Mouse (Mus musculus) retina, embryonic 14.5 days (tissue): ENCODE measurements around the gene Arsb.

Source experiments
- DNase-seq: peaks from one replicate; pipeline ENCODE4 v3.0.0-alpha.2; 2015; ENCODE audit warnings: low spot score

Gene Arsb

GRCm38 (mm10) chr13:93771588-93772278 lies at the start of gene Arsb:
Gene Arsb, plus strand, starts transcription at chr13:93771630.
- peak; percentile 86 for DNase-seq

GRCm38 (mm10) chr13:93721916-93722315 lies 49.5 kb upstream of the Arsb start:
- no peak for DNase-seq

GRCm38 (mm10) chr13:93723455-93723854 lies 48.0 kb upstream of the Arsb start:
- no peak for DNase-seq

GRCm38 (mm10) chr13:93724206-93724605 lies 47.2 kb upstream of the Arsb start:
- DNase-seq: peak; percentile 31

GRCm38 (mm10) chr13:93735131-93735636 lies 36.2 kb upstream of the Arsb start:
- DNase-seq: no peak

- peak; percentile 32 for DNase-seq
Measured at GRCm38 (mm10) chr13:93744118-93744517, 27.3 kb upstream of the Arsb start.

- DNase-seq: peak; percentile 67
Measured at GRCm38 (mm10) chr13:93752597-93753400, 18.6 kb upstream of the Arsb start.

- DNase-seq: no peak
Measured at GRCm38 (mm10) chr13:93755084-93755483, 16.3 kb upstream of the Arsb start.

GRCm38 (mm10) chr13:93756674-93757073 lies 14.8 kb upstream of the Arsb start:
- no peak for DNase-seq

GRCm38 (mm10) chr13:93757514-93757913 lies 13.9 kb upstream of the Arsb start:
- DNase-seq: no peak

- no peak for DNase-seq
Measured at GRCm38 (mm10) chr13:93758149-93758898, 13.1 kb upstream of the Arsb start.

GRCm38 (mm10) chr13:93761831-93762230 lies 9.6 kb upstream of the Arsb start:
- no peak for DNase-seq

GRCm38 (mm10) chr13:93762879-93763278 lies 8.6 kb upstream of the Arsb start:
- no peak for DNase-seq

GRCm38 (mm10) chr13:93764321-93764973 lies 7.0 kb upstream of the Arsb start:
- DNase-seq: no peak

- peak; percentile 32 for DNase-seq
Measured at GRCm38 (mm10) chr13:93771031-93771587, 321 bp upstream of the Arsb start.

- no peak for DNase-seq
Measured at GRCm38 (mm10) chr13:93772279-93772636, 828 bp downstream of the Arsb start.

- no peak for DNase-seq
Measured at GRCm38 (mm10) chr13:93772861-93773260, 1.4 kb downstream of the Arsb start.

GRCm38 (mm10) chr13:93773704-93774315 lies 2.4 kb downstream of the Arsb start:
- no peak for DNase-seq

- DNase-seq: no peak
Measured at GRCm38 (mm10) chr13:93782823-93783222, 11.4 kb downstream of the Arsb start.

- DNase-seq: no peak
Measured at GRCm38 (mm10) chr13:93785329-93785728, 13.9 kb downstream of the Arsb start.

- no peak for DNase-seq
Measured at GRCm38 (mm10) chr13:93786051-93786450, 14.6 kb downstream of the Arsb start.
